Mouse (Mus musculus) limb, embryonic 14.5 days (tissue): ENCODE results near the gene Spout1. TPM values are rescaled to one million over a fixed set of nuclear protein-coding genes. Genes with fewer than 3 reads are reported as not detected.
A peak's percentile ranks its signal among the peaks of the same experiment; 100 is the strongest.

Experiments used
- ATAC-seq: fragments of 200-750 bp; cut with Nextera tagmentation; 2 replicates; pipeline ENCODE4 v1.8.0; 2017; ENCODE audit warnings: low read depth, moderate number of reproducible peaks, moderate TSS enrichment; ENCODE audit not compliant: low FRiP score
- DNase-seq: peaks from one replicate; pipeline ENCODE4 v3.0.0-alpha.2; 2015; ENCODE audit warnings: low spot score
- H3K27ac ChIP-seq: fragments of 300-500 bp; sonication (generic); replicated peaks from 2 replicates; pipeline ENCODE4 v1.5.1; 2014; ENCODE audit warnings: low read depth, mild to moderate bottlenecking, low read length, moderate library complexity, mixed read lengths
- H3K27me3 ChIP-seq: fragments of 300-500 bp; sonication (generic); 2 replicates; pipeline ENCODE4 v1.6.1; 2014; ENCODE audit warnings: low read length, mixed read lengths; ENCODE audit not compliant: control insufficient read depth, insufficient read depth
- H3K36me3 ChIP-seq: fragments of 300-500 bp; sonication (generic); 2 replicates; pipeline ENCODE4 v1.6.1; 2014; ENCODE audit warnings: mild to moderate bottlenecking, low read length, moderate library complexity, mixed read lengths; ENCODE audit not compliant: control insufficient read depth, insufficient read depth
- H3K4me1 ChIP-seq: fragments of 300-500 bp; sonication (generic); 2 replicates; pipeline ENCODE4 v1.6.1; 2014; ENCODE audit warnings: antibody characterized with exemption, low read length, mixed read lengths; ENCODE audit not compliant: control insufficient read depth, insufficient read depth
- H3K4me2 ChIP-seq: fragments of 300-500 bp; sonication (generic); replicated peaks from 2 replicates; pipeline ENCODE4 v1.6.1; 2014; ENCODE audit warnings: low read depth, mild to moderate bottlenecking, low read length, moderate library complexity; ENCODE audit not compliant: severe bottlenecking
- H3K4me3 ChIP-seq: fragments of 300-500 bp; sonication (generic); replicated peaks from 2 replicates; pipeline ENCODE4 v1.5.1; 2014; ENCODE audit warnings: low read length
- H3K9ac ChIP-seq: fragments of 300-500 bp; sonication (generic); 2 replicates; pipeline ENCODE4 v1.6.1; 2014; ENCODE audit warnings: mild to moderate bottlenecking, low read depth, low read length, moderate library complexity; ENCODE audit not compliant: severe bottlenecking
- H3K9me3 ChIP-seq: fragments of 300-500 bp; sonication (generic); 2 replicates; pipeline ENCODE4 v1.6.1; 2016; ENCODE audit warnings: low read length; ENCODE audit not compliant: control insufficient read depth
- POLR2A ChIP-seq: fragments of 200-500 bp; IDR thresholded peaks from 2 replicates; pipeline ENCODE4 v1.8.0; 2012; ENCODE audit warnings: inconsistent platforms, mild to moderate bottlenecking, moderate library complexity, borderline replicate concordance; ENCODE audit not compliant: insufficient read depth, insufficient read length; ENCODE audit errors: extremely low read depth
- WGBS: fragments of 180-500 bp; shearing (Covaris S2); extraction: QIAGEN DNeasy Blood & Tissue Kit; methylation state at CpG from one replicate; pipeline ENCODE4 v1.1.7; 2014; 5-methylcytosine and 5-hydroxymethylcytosine counted together
- polyA plus RNA-seq, 2 experiments: library from polyadenylated mRNA; depleted of rRNA in 1 of 2; stranded (reverse) in 1 of 2; unstranded in 1 of 2; fragments of >200 nt; fragmentation: Nextera tagmentation in 1 of 2; extraction: Ambion mirVana in 1 of 2; gene quantifications; 2 replicates each; pipeline versions ENCODE4 v1.2.1 to v1.2.3; 2012 to 2014

The Spout1 gene
- polyA plus RNA-seq, 2 experiments = 69.1 to 75.6 TPM

GRCm38 (mm10) chr2:30176561-30176960 is 1.7 kb downstream of the Spout1 start:
- Histone ChIP-seq H3K36me3 (peaks cover 41% of the 10 kb centered on the region), H3K9ac (no peak overlapping the region), H3K27ac (no peak overlapping the region), H3K4me1 (peaks cover 8% of the 10 kb centered on the region), H3K27me3 (no peaks in the 10 kb centered on the region), H3K4me2 (no peak overlapping the region), H3K9me3 (no peaks in the 10 kb centered on the region), H3K4me3 (no peak overlapping the region)
- TF ChIP-seq POLR2A = no peak
- no peak for ATAC-seq
- DNase-seq = no peak
- WGBS = 100% methylated on average over 2 of the region's 2 CpGs

DNA sequence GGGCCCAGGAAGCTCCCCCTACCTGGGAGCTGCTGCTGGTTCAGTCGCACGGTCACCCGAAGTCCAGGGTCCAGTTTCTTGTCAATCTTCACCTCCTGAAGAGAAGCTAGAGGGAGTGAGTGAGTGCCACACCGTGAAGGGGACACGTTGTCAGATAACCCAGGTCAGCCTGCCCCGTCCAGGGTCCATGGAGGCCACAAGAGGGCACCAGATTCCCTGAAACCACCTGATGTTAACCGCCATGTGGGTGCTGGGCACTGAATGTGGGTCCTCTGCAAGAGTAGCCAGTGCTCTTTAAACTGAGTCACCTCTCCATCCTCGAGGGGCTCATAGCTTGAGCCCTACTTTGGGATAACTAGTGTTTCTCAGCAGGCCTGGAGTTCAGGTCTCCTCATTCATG is 2.4 kb downstream of the Spout1 start:
- no peaks in the 10 kb centered on the region for H3K27me3 ChIP-seq
- WGBS = 91% methylated on average over 8 of the region's 8 CpGs
- no peak for TF ChIP-seq POLR2A
- DNase-seq (no peak), ATAC-seq (no peak)
- H3K4me3 ChIP-seq = no peak overlapping the region; the same call in 1 of the 2 replicates
- H3K9ac ChIP-seq = no peak overlapping the region
- no peak overlapping the region for H3K4me2 ChIP-seq
- no peaks in the 10 kb centered on the region for H3K9me3 ChIP-seq
- H3K36me3 ChIP-seq = peaks cover 41% of the 10 kb centered on the region
- no peak overlapping the region for H3K27ac ChIP-seq
- H3K4me1 ChIP-seq = peaks cover 8% of the 10 kb centered on the region

GRCm38 (mm10) chr2:30173541-30174240 is 4.6 kb downstream of the Spout1 start:
- H3K27me3 ChIP-seq = no peaks in the 10 kb centered on the region
- peaks cover 8% of the 10 kb centered on the region for H3K4me1 ChIP-seq
- no peak overlapping the region for H3K4me3 ChIP-seq
- H3K9me3 ChIP-seq = no peaks in the 10 kb centered on the region
- peaks cover 41% of the 10 kb centered on the region for H3K36me3 ChIP-seq
- H3K9ac ChIP-seq = no peak overlapping the region
- no peak overlapping the region for H3K4me2 ChIP-seq
- ATAC-seq (no peak), DNase-seq (no peak)
- TF ChIP-seq POLR2A = no peak
- 96% methylated on average over 20 of the region's 20 CpGs for WGBS
- no peak overlapping the region for H3K27ac ChIP-seq

DNA sequence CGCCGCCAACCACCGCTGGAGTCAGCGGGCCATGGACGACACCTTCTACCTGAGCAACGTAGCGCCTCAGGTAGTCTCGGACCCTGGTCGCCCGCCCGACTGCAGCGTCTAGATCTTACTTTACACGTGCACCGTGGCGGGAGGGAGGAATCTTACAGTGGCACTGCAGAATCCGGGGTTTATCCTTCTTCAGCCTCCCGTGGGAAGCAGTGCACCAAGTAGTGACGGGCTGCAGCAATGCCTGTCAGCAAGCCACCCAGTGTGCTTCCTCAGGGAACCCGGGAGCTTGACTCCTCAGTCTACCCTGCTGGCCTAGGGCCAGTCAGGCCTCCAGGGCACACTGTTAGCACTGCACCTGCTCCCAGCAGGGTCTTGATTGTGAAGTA is 6.3 kb downstream of the Spout1 start:
- H3K4me1 ChIP-seq = peaks cover under 1% of the 10 kb centered on the region; the same call in 1 of the 2 replicates
- peak overlapping the region; percentile 64; the same call in 1 of the 2 replicates for H3K27ac ChIP-seq
- H3K9ac ChIP-seq = peak overlapping the region; percentile 67
- H3K9me3 ChIP-seq = 0 out of 2 replicates have a peak, but pooled peaks cover under 1% of the 10 kb centered on the region
- no peak for ATAC-seq
- peak overlapping the region; percentile 94 for H3K4me2 ChIP-seq
- DNase-seq = no peak
- H3K27me3 ChIP-seq = no peaks in the 10 kb centered on the region
- H3K4me3 ChIP-seq = peak overlapping the region; percentile 61
- H3K36me3 ChIP-seq = peaks cover 41% of the 10 kb centered on the region
- no peak for TF ChIP-seq POLR2A
- 2% methylated on average over 18 of the region's 19 CpGs for WGBS

DNA sequence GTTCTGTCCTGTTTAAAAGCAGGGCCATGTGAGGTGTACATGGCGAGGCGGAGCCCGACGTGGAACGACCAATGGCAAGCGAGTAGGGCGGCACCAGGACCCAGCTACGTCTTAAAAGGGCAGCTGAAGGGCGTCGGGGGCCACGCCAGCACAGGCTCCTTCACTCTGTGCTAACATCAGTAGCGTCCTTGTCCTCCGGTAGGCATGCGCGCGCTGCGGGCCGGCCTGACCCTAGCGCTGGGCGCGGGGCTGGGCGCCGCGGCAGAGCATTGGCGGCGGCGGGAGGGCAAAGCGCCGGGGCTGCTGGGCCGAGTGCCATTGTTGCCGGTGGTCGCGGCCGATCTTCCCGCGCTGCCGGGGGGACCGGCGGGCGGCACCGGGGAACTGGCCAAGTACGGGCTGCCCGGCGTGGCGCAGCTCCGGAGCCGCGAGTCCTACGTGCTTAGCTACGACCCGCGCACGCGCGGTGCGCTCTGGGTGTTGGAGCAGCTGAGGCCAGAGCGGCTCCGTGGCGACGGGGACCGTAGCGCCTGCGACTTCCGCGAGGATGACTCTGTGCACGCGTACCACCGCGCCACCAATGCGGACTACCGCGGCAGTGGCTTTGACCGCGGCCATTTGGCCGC is 6.8 kb downstream of the Spout1 start, which contains the start of gene Endog:
Gene Endog, plus strand, starts transcription at position 123 of the 626 bp plus-strand sequence.
- Histone ChIP-seq H3K4me2 (peak within 1 kb of the TSS; percentile 94), H3K36me3 (peaks cover 39% of the 10 kb centered on the region), H3K27ac (peak within 1 kb of the TSS; percentile 64), H3K4me1 (no peaks in the 10 kb centered on the region), H3K4me3 (peak within 1 kb of the TSS; percentile 61), H3K27me3 (no peaks in the 10 kb centered on the region), H3K9ac (peak within 1 kb of the TSS; percentile 67), H3K9me3 (peaks cover 6% of the 10 kb centered on the region; the same call in 1 of the 2 replicates)
- TF ChIP-seq POLR2A = 0 out of 2 replicates have a peak, but pooled peaks have one; percentile 66
- WGBS = 2% methylated on average over 64 of the region's 75 CpGs
- ATAC-seq (peak; percentile 93), DNase-seq (peak; percentile 85)
